Mouse (Mus musculus) liver, embryonic 14.5 days (tissue): ENCODE data around the gene Shc1.

Experiments used
- CTCF ChIP-seq: IDR thresholded peaks from 2 replicates; pipeline ENCODE4 v1.5.1; 2016; ENCODE audit warnings: antibody characterized with exemption, low read depth, control low read depth
- EP300 ChIP-seq: IDR thresholded peaks from 2 replicates; pipeline ENCODE4 v1.6.1; 2016; ENCODE audit warnings: antibody characterized with exemption, low read depth

DNA sequence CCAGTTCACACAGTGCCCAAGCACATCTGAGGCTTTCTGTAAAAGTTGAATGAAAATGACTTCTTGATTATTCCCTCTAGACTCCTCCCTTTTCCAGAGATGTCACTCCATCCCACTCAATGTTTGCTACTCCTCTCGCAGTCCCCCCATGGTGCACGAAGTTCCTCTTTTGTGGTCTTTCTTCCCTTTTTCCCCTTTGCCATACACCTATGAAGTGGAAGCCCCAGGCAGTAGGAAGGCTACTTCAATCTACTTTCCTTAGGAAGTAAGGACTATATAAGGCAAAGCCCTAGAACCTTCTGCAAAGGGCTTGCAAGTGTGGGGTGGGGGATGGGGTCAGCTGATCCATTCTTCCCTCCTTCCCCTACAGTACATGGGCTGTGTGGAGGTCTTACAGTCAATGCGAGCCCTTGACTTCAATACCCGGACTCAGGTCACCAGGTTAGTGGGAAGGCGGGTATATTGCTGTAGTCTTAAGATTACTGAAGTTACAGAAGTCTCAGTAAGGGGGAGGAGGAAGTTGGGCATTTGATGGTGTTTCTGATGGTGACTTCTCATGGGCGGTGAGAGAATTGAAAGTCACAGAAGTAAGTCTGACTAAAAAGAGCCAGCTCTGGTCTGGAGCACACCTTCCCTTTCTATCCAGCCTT is 4.4 kb downstream of the Shc1 start:
- TF ChIP-seq CTCF = no peak
- TF ChIP-seq EP300 = no peak
